Mouse (Mus musculus) limb, embryonic 14.5 days (tissue): ENCODE measurements around the gene Rnase9. TPM values are rescaled to one million over a fixed set of nuclear protein-coding genes. Genes with fewer than 3 reads are reported as not detected.

ENCODE experiments used
- ATAC-seq: fragments of 200-750 bp; cut with Nextera tagmentation; 2 replicates; pipeline ENCODE4 v1.8.0; 2017; ENCODE audit warnings: low read depth, moderate number of reproducible peaks, moderate TSS enrichment; ENCODE audit not compliant: low FRiP score
- DNase-seq: peaks from one replicate; pipeline ENCODE4 v3.0.0-alpha.2; 2015; ENCODE audit warnings: low spot score
- H3K27ac ChIP-seq: fragments of 300-500 bp; sonication (generic); replicated peaks from 2 replicates; pipeline ENCODE4 v1.5.1; 2014; ENCODE audit warnings: low read depth, mild to moderate bottlenecking, low read length, moderate library complexity, mixed read lengths
- H3K27me3 ChIP-seq: fragments of 300-500 bp; sonication (generic); 2 replicates; pipeline ENCODE4 v1.6.1; 2014; ENCODE audit warnings: low read length, mixed read lengths; ENCODE audit not compliant: control insufficient read depth, insufficient read depth
- H3K36me3 ChIP-seq: fragments of 300-500 bp; sonication (generic); 2 replicates; pipeline ENCODE4 v1.6.1; 2014; ENCODE audit warnings: mild to moderate bottlenecking, low read length, moderate library complexity, mixed read lengths; ENCODE audit not compliant: control insufficient read depth, insufficient read depth
- H3K4me1 ChIP-seq: fragments of 300-500 bp; sonication (generic); 2 replicates; pipeline ENCODE4 v1.6.1; 2014; ENCODE audit warnings: antibody characterized with exemption, low read length, mixed read lengths; ENCODE audit not compliant: control insufficient read depth, insufficient read depth
- H3K4me2 ChIP-seq: fragments of 300-500 bp; sonication (generic); replicated peaks from 2 replicates; pipeline ENCODE4 v1.6.1; 2014; ENCODE audit warnings: low read depth, mild to moderate bottlenecking, low read length, moderate library complexity; ENCODE audit not compliant: severe bottlenecking
- H3K4me3 ChIP-seq: fragments of 300-500 bp; sonication (generic); replicated peaks from 2 replicates; pipeline ENCODE4 v1.5.1; 2014; ENCODE audit warnings: low read length
- H3K9ac ChIP-seq: fragments of 300-500 bp; sonication (generic); 2 replicates; pipeline ENCODE4 v1.6.1; 2014; ENCODE audit warnings: mild to moderate bottlenecking, low read depth, low read length, moderate library complexity; ENCODE audit not compliant: severe bottlenecking
- H3K9me3 ChIP-seq: fragments of 300-500 bp; sonication (generic); 2 replicates; pipeline ENCODE4 v1.6.1; 2016; ENCODE audit warnings: low read length; ENCODE audit not compliant: control insufficient read depth
- POLR2A ChIP-seq: fragments of 200-500 bp; IDR thresholded peaks from 2 replicates; pipeline ENCODE4 v1.8.0; 2012; ENCODE audit warnings: inconsistent platforms, mild to moderate bottlenecking, moderate library complexity, borderline replicate concordance; ENCODE audit not compliant: insufficient read depth, insufficient read length; ENCODE audit errors: extremely low read depth
- WGBS: fragments of 180-500 bp; shearing (Covaris S2); extraction: QIAGEN DNeasy Blood & Tissue Kit; methylation state at CpG from one replicate; pipeline ENCODE4 v1.1.7; 2014; 5-methylcytosine and 5-hydroxymethylcytosine counted together
- polyA plus RNA-seq, 2 experiments: library from polyadenylated mRNA; depleted of rRNA in 1 of 2; stranded (reverse) in 1 of 2; unstranded in 1 of 2; fragments of >200 nt; fragmentation: Nextera tagmentation in 1 of 2; extraction: Ambion mirVana in 1 of 2; gene quantifications; 2 replicates each; pipeline versions ENCODE4 v1.2.1 to v1.2.3; 2012 to 2014

Rnase9 gene
- polyA plus RNA-seq, 2 experiments: not detected

DNA sequence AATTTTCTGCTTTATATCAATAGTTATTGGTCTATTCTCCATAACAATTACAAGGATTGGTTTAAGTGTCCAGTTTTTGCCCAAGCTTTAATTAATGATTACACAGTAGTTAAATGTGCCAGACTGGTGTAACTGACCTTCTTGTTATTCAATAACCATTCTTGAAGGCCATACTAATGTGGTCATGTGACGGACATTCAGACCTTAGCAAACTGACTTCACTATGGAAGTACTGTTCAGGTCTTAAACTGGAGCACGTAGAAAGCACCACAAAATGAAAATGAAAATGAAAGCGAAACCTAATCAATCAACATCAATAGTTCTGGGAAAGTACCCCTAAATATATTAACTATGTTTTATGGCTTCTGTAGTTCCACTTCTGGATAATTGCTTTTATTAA lies 50.6 kb downstream of the Rnase9 start:
- Histone ChIP-seq H3K9me3 (no peaks in the 10 kb centered on the region), H3K27me3 (no peaks in the 10 kb centered on the region), H3K9ac (no peak overlapping the region), H3K4me1 (no peaks in the 10 kb centered on the region), H3K27ac (no peak overlapping the region), H3K4me2 (no peak overlapping the region), H3K4me3 (no peak overlapping the region), H3K36me3 (no peaks in the 10 kb centered on the region)
- no peak for TF ChIP-seq POLR2A
- WGBS: 82% methylated on average over 3 of the region's 3 CpGs
- no peak for DNase-seq
- no peak for ATAC-seq

Other genes starting within 250 kb of the Rnase9 start
- gene Ccnb1ip1, start 234.1 kb downstream of the Rnase9 start, polyA plus RNA-seq (2012; rRNA removed): not detected in 2 replicates
- not detected in 2 replicates for gene Ccnb1ip1, start 234.1 kb downstream of the Rnase9 start, polyA plus RNA-seq (2014; fragmentation: Nextera tagmentation; extraction: Ambion mirVana)
- gene Parp2, start 234.0 kb downstream of the Rnase9 start, polyA plus RNA-seq (2012; rRNA removed): 65.4 and 86.6 TPM in 2 replicates
- 54.0 and 57.8 TPM in 2 replicates for gene Parp2, start 234.0 kb downstream of the Rnase9 start, polyA plus RNA-seq (2014; fragmentation: Nextera tagmentation; extraction: Ambion mirVana)
- 9.5 and 13.0 TPM in 2 replicates for gene Tep1, start 171.3 kb downstream of the Rnase9 start, polyA plus RNA-seq (2012; rRNA removed)
- 8.3 and 10.5 TPM in 2 replicates for gene Tep1, start 171.3 kb downstream of the Rnase9 start, polyA plus RNA-seq (2014; fragmentation: Nextera tagmentation; extraction: Ambion mirVana)
- 0.17 and 0.28 TPM in 2 replicates for gene Klhl33, start 144.4 kb downstream of the Rnase9 start, polyA plus RNA-seq (2012; rRNA removed)
- gene Klhl33, start 144.4 kb downstream of the Rnase9 start, polyA plus RNA-seq (2014; fragmentation: Nextera tagmentation; extraction: Ambion mirVana): 0.08 and 0.11 TPM in 2 replicates
- gene Osgep, start 117.0 kb downstream of the Rnase9 start, polyA plus RNA-seq (2012; rRNA removed): 116 and 137 TPM in 2 replicates
- gene Osgep, start 117.0 kb downstream of the Rnase9 start, polyA plus RNA-seq (2014; fragmentation: Nextera tagmentation; extraction: Ambion mirVana): 163 and 164 TPM in 2 replicates
- gene Apex1, start 116.9 kb downstream of the Rnase9 start, polyA plus RNA-seq (2012; rRNA removed): 127 and 143 TPM in 2 replicates
- gene Apex1, start 116.9 kb downstream of the Rnase9 start, polyA plus RNA-seq (2014; fragmentation: Nextera tagmentation; extraction: Ambion mirVana): 218 and 219 TPM in 2 replicates
- 82.3 and 122 TPM in 2 replicates for gene Pip4p1, start 111.0 kb downstream of the Rnase9 start, polyA plus RNA-seq (2012; rRNA removed)
- 50.3 and 54.0 TPM in 2 replicates for gene Pip4p1, start 111.0 kb downstream of the Rnase9 start, polyA plus RNA-seq (2014; fragmentation: Nextera tagmentation; extraction: Ambion mirVana)
- gene Pnp, start 110.8 kb downstream of the Rnase9 start, polyA plus RNA-seq (2012; rRNA removed): 37.7 and 42.1 TPM in 2 replicates
- gene Pnp, start 110.8 kb downstream of the Rnase9 start, polyA plus RNA-seq (2014; fragmentation: Nextera tagmentation; extraction: Ambion mirVana): 52.4 and 52.6 TPM in 2 replicates
- 42.1 and 42.8 TPM in 2 replicates for gene Gm49342, start 97.4 kb downstream of the Rnase9 start, polyA plus RNA-seq (2012; rRNA removed)
- gene Gm49342, start 97.4 kb downstream of the Rnase9 start, polyA plus RNA-seq (2014; fragmentation: Nextera tagmentation; extraction: Ambion mirVana): not detected in 2 replicates
- gene Pnp2, start 85.9 kb downstream of the Rnase9 start, polyA plus RNA-seq (2012; rRNA removed): 0.15 and 0.31 TPM in 2 replicates
- gene Pnp2, start 85.9 kb downstream of the Rnase9 start, polyA plus RNA-seq (2014; fragmentation: Nextera tagmentation; extraction: Ambion mirVana): 0.37 and 0.39 TPM in 2 replicates
- gene Rnase10, start 34.1 kb downstream of the Rnase9 start, polyA plus RNA-seq (2012; rRNA removed): 0.13 and 0.18 TPM in 2 replicates
- gene Rnase10, start 34.1 kb downstream of the Rnase9 start, polyA plus RNA-seq (2014; fragmentation: Nextera tagmentation; extraction: Ambion mirVana): not detected in 2 replicates
- not detected in 2 replicates for gene Rnase11, start 8.3 kb upstream of the Rnase9 start, polyA plus RNA-seq (2012; rRNA removed)
- not detected in 2 replicates for gene Rnase11, start 8.3 kb upstream of the Rnase9 start, polyA plus RNA-seq (2014; fragmentation: Nextera tagmentation; extraction: Ambion mirVana)
- gene Rnase12, start 15.8 kb upstream of the Rnase9 start, polyA plus RNA-seq (2012; rRNA removed): 0.14 and 0.17 TPM in 2 replicates
- not detected in 2 replicates for gene Rnase12, start 15.8 kb upstream of the Rnase9 start, polyA plus RNA-seq (2014; fragmentation: Nextera tagmentation; extraction: Ambion mirVana)
- not detected in 2 replicates for gene Olfr750, start 32.6 kb upstream of the Rnase9 start, polyA plus RNA-seq (2012; rRNA removed)
- gene Olfr750, start 32.6 kb upstream of the Rnase9 start, polyA plus RNA-seq (2014; fragmentation: Nextera tagmentation; extraction: Ambion mirVana): not detected in 2 replicates
- gene Rnase4, start 49.2 kb upstream of the Rnase9 start, polyA plus RNA-seq (2012; rRNA removed): 66.2 and 67.4 TPM in 2 replicates
- 51.9 and 59.4 TPM in 2 replicates for gene Rnase4, start 49.2 kb upstream of the Rnase9 start, polyA plus RNA-seq (2014; fragmentation: Nextera tagmentation; extraction: Ambion mirVana)
- gene Ang, start 49.3 kb upstream of the Rnase9 start, polyA plus RNA-seq (2012; rRNA removed): 9.7 and 13.6 TPM in 2 replicates
- 7.3 and 8.3 TPM in 2 replicates for gene Ang, start 49.3 kb upstream of the Rnase9 start, polyA plus RNA-seq (2014; fragmentation: Nextera tagmentation; extraction: Ambion mirVana)
- 0.04 TPM in 1 of 2 replicates, not detected in the other for gene Eddm3b, start 72.6 kb upstream of the Rnase9 start, polyA plus RNA-seq (2012; rRNA removed)
- not detected in 2 replicates for gene Eddm3b, start 72.6 kb upstream of the Rnase9 start, polyA plus RNA-seq (2014; fragmentation: Nextera tagmentation; extraction: Ambion mirVana)
- gene Rnase6, start 82.0 kb upstream of the Rnase9 start, polyA plus RNA-seq (2012; rRNA removed): 1.1 and 1.3 TPM in 2 replicates
- 0.77 and 2.3 TPM in 2 replicates for gene Rnase6, start 82.0 kb upstream of the Rnase9 start, polyA plus RNA-seq (2014; fragmentation: Nextera tagmentation; extraction: Ambion mirVana)
- gene Rnase1, start 104.9 kb upstream of the Rnase9 start, polyA plus RNA-seq (2012; rRNA removed): 0.47 and 0.61 TPM in 2 replicates
- gene Rnase1, start 104.9 kb upstream of the Rnase9 start, polyA plus RNA-seq (2014; fragmentation: Nextera tagmentation; extraction: Ambion mirVana): 0.39 and 0.61 TPM in 2 replicates
- gene Rnase2b, start 120.4 kb upstream of the Rnase9 start, polyA plus RNA-seq (2012; rRNA removed): not detected in 2 replicates
- not detected in 2 replicates for gene Rnase2b, start 120.4 kb upstream of the Rnase9 start, polyA plus RNA-seq (2014; fragmentation: Nextera tagmentation; extraction: Ambion mirVana)
- gene Ang2, start 157.3 kb upstream of the Rnase9 start, polyA plus RNA-seq (2012; rRNA removed): not detected in 2 replicates
- not detected in 2 replicates for gene Ang2, start 157.3 kb upstream of the Rnase9 start, polyA plus RNA-seq (2014; fragmentation: Nextera tagmentation; extraction: Ambion mirVana)
- gene Ear14, start 161.5 kb upstream of the Rnase9 start, polyA plus RNA-seq (2012; rRNA removed): not detected in 2 replicates
- not detected in 2 replicates for gene Ear14, start 161.5 kb upstream of the Rnase9 start, polyA plus RNA-seq (2014; fragmentation: Nextera tagmentation; extraction: Ambion mirVana)
- not detected in 2 replicates for gene Rnase2a, start 214.2 kb upstream of the Rnase9 start, polyA plus RNA-seq (2012; rRNA removed)
- gene Rnase2a, start 214.2 kb upstream of the Rnase9 start, polyA plus RNA-seq (2014; fragmentation: Nextera tagmentation; extraction: Ambion mirVana): not detected in 2 replicates